Mouse (Mus musculus): ENCODE results near the gene Sema4f.

The Sema4f gene

DNA sequence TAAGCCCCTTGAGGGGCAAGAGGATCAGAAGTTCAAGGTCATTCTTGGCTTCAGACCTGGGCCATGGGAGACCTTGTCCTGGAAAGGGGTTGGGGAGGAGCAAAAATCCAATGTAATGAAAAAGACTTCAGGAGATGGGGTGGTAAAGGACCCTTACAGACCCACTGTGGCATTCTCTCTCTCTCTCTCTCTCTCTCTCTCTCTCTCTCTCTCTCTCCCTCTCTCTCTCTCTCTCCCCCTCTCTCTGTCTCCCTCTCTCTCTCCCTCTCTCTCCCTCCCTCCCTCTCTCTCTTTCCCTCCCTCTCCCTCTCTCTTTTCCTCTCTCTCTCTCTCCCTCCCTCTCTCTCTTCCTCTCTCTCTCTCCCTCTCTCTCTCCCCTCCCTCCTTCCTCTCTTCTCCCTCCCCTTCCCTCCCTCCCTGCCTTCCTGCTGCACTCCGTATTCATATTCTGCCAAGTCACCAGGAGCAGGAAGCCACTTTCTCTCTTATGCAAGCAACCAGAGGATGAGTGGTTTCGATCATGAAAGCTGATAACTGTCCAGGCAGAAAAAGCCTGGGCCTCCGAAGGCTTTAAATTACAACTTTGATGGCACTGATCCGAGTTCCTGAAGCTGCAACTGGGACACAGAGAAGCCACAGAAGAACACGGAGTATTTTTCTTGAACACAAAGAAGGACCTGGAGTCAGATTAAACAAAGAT is 67.8 kb downstream of the Sema4f start:
- DNase-seq (ENCODE audit: extremely low read depth, low read depth), result peak; percentile 69

DNA sequence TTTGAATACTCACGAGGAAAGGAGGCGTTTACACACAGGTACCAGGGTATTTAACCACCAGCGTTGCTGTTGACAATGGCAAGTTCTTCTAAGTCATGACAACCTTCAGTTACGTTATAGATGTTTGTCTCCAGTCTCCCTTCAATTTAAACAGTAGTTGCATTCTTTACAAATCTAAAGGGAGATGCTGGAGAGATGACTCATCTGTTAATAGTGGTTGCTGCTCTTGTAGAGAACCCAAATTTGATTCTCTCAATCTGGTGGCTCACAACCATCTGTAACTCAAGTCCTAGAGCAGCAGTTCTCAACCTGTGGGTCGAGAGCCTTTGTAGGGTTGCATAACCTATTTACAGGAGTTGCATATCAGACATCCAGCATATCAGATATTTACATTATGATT is 71.1 kb downstream of the Sema4f start:
- DNase-seq (ENCODE audit: extremely low read depth, low read depth), result no peak

DNA sequence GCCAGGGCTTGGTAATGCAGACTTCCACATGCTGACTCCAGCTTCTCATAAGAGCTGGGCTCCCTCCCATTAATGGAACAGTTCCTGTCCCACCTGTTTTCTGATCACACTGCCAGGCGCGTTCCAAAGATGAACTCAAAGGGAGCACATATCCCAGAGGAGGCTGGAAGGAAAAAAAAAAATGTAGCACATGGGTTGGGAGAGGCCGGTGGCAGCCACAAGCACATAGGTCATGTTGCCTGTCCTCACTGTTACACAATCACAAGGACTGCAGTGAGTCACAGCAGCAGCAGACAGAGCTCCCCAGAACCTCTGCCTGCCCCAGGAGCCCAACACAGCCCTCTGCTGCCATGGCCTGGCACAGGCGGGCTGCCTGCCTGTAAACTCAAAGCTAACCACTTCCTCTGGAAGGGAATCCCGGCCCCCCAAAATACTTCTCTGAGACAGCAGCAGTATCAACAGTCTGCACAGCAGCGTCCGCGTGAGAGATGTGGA is 76.1 kb downstream of the Sema4f start:
- no peak for DNase-seq (ENCODE audit: extremely low read depth, low read depth)

DNA sequence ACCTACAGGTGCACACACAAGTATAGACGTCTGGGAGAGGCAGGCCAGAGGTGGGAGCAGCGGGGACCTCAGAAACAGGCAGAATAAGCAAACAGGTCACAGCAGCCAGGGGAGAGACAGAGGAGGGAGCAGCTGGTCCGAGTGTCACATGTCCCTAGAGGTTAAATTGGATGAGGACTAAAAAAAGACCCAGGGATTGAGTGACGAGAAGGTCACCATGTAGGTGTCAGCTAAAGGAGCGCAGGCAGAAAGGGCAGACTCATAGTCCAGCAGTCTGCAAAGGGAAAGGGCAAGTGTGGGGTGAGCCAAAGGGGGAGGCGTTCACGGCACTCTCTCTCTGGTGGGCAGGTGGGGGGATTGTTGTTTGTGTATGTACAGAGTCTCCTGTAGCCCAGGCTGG is 77.1 kb downstream of the Sema4f start:
- no peak for DNase-seq (ENCODE audit: extremely low read depth, low read depth)

DNA sequence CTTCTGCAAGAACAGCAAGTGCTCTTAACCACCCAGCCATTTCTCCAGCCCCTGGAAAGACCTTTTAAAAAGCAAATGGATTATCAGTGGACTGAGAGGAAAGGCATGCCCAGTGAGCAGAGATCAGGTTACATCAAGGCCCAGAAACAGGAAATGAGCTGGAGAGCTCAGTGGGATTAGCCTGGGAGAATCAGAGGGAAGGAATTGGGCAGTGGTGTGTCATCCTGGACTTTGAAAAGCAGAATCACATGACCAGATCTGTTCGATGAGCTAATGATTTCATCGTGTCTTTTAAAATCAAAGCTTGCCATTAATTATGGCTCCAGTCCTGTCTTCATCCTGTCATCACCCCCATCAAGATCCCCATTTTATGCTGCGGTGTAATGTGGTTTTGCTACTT is 77.5 kb downstream of the Sema4f start:
- DNase-seq (ENCODE audit: extremely low read depth, low read depth), result no peak
